Mouse (Mus musculus): ENCODE data around the gene Iffo2.

The Iffo2 gene

DNA sequence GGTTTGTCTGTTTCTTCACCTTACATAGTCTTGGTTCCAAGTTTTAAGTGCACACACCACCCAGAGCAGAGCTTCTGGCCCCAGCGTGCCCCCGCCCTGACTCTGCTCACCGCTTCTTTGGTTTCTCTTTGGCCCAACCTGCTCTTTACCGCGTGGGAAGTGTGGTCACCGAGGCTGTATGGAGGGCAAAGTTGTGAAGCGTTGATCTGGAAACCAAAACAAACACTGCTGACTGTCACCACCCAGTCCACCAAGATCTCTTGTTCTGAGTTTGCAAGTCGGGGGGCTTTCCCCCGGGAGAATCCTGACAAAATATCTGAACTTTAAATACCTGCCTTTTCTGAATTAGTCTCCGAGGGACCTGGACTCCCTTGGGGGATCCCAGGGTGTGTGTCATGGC lies 48.7 kb downstream of the Iffo2 start:
- in situ Hi-C loops (cut with MboI; ENCODE audit: unreplicated experiment in 2 of 2), result no loop called here

DNA sequence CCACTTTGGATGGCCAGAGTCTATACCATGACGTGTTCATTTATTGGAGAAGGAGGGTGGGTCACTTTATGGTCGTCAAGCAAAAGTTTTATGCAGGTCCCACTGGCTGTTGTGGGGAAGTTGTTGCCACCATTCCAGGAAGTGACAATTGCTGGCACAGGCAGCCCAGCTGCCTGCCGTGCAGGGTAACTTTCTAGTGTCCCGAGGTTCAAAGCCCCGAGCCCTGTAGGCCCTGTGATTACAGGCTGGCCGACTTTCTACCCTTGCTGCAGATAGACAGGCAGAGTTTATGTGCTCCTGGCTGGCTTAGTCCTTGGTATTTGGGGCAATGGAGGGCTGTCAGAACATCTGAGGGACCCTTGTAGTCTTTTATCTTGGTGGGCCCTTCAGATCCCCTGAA lies 49.1 kb downstream of the Iffo2 start:
- in situ Hi-C loops (cut with MboI; ENCODE audit: unreplicated experiment in 2 of 2), result no loop called here

DNA sequence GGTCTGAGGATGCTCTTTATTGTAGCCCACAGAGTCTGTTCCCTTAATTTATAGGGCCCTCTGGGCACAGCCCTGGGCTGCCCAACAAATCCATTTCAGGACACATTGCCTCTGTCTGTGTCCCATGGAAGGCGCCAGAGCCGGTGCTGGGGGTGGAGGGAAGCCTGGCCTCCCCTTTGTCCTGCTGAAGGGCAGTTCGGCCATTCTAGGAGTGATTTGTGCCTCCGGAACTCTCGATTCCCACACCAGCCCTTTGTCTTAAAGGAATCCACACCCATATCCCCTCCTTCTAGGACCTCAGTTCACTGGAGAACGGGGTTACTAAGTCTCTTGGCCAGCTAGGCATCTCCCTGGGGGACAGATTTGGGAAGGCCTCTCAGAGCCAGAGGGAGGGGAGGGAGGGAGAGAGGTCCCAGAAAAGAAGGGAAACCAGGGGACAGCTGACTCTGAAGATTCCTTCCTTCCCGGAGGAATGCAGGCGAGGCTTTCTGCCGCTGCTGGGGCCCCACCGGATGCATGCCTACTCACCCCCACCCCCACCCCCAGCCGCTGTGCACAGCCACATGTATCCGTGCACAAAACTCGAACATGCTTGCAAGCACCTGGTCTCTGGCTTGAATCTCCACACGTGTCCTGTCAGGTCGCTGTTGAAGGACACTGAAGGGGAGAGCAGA lies 50.5 kb downstream of the Iffo2 start:
- in situ Hi-C loops (cut with MboI; ENCODE audit: unreplicated experiment in 2 of 2), result no loop called here

DNA sequence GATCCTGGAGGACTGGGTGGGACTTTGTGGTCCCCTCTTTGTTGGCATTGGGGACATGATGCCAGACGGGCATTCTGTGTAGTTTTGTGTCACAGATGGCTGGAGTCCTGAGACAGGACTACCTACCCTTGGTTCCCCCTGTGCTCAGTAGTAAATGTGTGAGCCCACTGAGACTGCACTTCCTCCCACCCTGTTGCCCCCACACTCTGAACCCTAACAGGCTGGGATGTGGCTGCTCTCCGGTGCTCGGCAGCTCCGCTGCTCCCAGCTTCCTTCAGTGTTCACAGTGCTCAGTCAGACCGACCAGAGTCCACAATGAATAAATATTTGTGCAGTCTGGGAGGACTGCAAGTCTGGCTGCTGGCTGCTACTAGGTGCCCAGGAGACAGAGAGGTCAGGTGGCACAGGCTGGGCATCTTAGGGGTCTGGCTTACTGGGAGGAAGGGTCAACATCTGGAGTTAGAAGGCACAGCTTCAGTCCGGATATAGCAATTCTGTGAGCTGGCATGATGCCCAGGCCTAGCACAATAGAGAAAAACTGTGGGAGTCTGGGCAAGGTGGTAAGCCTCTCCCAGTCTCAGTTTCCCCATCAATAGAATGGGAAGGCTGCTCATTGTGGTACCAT lies 51.2 kb downstream of the Iffo2 start:
- in situ Hi-C loops (cut with MboI; ENCODE audit: unreplicated experiment in 2 of 2), result no loop called here

DNA sequence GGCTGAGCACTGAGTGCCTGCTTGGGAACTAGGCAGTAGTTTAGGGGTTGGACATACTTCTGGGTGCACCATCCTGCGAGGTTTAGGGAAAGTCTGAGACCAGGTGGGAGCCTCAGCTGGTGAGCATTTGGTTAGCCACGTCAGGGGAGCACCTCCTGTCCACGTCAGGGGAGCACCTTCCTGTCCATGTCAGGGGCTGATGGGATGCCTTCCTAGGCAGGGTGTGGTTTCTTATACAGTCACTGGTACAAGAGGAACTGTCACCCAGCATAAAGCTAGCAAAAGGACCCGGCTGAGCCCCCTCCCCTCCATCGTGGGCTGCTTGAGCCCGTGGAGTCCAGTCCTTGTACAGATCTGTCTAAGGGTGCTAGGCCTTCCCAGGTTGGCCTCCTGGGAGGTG lies 52.0 kb downstream of the Iffo2 start:
- in situ Hi-C loops (cut with MboI; ENCODE audit: unreplicated experiment in 2 of 2), result no loop called here

DNA sequence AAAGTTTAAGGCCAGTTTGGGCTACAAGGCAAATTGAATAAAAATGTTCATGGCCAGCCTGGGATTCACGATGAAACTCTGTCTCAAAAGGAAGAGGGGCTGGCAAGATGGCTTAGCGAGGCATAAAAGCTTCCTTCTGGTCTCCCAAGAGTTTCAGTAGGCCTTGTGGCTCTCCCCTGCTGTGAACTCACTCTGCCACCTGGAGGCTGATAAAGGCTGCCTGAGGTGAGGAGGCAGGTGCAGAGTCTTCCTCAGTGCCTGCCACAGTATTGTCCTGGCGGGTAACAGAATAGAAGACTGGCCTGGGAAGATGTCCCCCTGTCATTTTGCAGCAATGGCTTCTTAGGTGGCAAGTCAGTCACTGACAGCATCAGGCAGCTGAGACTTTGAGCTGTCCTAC lies 52.6 kb downstream of the Iffo2 start:
- in situ Hi-C loops (cut with MboI; ENCODE audit: unreplicated experiment in 2 of 2), result no loop called here

DNA sequence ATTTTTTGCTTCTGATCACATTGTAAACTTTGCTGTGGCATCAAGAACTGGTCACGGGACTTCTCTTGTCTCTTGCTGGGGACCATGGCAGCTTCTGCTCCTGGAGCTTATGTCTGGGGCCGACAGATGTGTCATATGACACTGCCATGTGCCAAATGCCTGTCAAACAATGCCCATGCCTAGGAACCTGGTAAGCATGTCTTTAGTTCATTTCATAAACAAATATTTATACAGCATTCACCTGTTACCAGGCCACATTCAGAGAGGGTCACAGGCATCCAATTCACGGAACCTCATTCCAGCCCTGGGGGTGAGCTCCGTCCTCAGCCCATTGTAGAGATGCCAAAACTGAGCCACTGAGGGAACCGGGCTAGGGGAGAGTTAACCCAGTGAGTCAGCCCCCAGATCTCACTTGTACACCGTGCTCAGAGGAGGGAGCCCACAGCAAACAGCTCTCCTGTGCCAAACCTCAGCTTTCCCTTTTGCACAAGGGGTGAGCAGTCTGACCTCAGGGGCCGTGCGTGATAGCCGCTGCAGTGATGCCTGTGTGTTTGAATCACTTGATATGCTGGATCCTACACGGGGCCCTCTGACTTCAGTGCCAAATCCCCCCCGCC lies 53.4 kb downstream of the Iffo2 start:
- in situ Hi-C loops (cut with MboI; ENCODE audit: unreplicated experiment in 2 of 2), result no loop called here

DNA sequence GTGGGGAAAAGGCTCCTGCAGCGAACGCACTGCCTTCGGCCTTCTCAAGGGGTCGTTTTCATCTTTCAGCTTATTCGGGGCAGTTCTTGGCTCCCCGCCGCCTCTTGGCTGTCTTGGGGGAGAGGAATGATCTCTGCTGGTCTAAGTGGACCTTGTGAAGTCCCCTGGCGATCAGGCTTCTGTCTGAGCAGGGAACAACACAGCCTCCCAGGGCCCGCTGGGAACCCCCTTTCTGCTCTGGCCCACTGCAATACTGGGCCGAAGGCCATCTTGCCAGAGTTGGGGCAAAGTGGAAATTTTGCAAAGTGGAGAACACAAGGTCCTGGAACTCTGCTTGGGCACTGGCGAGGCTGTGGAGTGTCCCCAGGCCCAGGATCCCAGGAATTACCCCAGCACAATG lies 54.4 kb downstream of the Iffo2 start:
- in situ Hi-C loops (cut with MboI; ENCODE audit: unreplicated experiment in 2 of 2), result no loop called here

DNA sequence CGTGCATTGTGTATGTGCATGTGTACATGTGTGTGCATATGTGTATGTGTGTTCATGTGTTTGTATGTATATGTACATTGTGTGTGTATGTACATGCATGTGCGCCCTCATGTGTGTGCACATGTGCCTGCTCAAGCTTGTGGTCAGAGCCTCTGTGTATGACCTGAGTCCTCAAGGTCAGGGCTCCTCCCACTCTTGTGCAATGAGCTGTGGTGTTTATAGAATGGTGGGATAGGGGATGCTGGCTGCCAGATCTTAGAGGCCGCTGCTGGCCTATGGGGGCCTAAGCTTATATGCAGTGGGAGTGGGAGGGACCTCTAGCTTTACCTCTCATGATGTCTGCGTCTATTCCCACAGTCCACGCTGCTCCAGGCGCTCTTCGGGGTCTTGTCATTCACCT lies 55.4 kb downstream of the Iffo2 start:
- in situ Hi-C loops (cut with MboI; ENCODE audit: unreplicated experiment in 2 of 2), result no loop called here

DNA sequence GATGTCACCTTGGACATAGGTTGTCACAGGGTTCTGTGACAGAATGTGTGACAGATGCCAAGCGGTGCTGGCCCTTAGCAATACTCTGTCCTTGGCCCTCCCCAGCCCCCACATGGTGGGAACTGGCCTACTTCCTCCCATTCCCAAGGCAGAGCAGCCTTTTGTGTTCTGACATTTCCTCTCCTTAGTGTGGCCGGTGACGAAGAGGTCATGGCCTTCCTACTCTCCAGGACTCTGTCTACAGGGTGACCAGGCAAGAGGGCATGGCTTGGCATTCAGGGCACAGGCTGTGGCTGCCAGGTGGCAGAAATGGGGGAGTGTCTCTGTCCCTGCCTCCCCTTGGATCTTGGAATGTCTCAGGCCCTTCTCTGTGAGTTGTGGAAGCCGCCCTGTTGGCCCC lies 57.0 kb downstream of the Iffo2 start:
- in situ Hi-C loops (cut with MboI; ENCODE audit: unreplicated experiment in 2 of 2), result no loop called here

DNA sequence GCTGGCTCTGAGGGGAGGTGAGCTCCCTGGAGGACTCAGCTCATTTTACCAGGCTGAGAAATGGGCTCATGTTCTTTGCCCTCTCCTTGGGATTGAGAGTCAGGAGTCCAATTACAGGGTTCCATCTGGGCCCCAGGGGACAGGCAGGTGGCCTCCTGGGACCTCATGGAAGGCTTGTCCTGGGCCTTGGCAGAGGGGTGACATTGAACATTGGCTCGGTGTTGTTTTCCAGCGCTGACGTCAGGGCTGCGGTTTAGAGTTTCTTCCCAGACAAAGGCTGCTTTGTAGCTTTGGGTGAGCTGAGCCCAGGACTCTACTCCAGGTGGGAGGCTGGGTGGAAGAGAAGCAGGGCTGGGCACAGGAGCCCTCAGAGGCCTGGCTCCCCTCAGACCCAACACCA lies 57.4 kb downstream of the Iffo2 start:
- in situ Hi-C loops (cut with MboI; ENCODE audit: unreplicated experiment in 2 of 2), result no loop called here

DNA sequence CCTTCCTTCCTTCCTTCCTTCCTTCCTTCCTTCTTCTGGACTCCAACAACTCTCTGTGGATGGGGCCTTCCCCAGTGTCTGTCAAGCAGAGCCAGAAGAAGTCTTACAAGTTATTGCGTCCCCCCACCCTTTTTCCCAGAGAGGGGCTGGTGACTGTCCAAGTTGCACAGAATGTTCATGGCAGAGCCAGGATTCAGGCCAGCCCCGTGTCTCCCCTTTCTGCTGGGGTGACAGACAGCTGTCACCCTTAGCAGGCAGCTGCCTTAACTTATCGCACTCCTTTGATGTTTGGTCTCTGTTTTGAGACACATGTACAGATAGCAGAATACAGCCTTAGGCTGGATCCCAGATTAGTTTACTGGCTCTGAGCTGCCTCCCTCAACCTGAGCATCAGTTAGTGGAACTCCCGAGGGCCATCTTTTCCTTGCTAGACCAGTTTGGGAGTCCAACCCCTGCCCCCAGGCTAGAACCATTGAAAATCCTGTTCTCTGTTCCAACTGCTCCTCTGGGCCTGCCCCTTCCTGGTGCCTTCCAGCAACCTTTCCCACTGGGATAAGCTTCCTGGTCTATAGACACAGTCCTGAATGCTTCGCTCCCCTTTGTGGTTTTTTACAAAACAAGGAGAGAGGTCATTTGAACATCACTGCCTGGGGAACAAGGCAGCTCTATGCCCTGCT lies 59.1 kb downstream of the Iffo2 start:
- in situ Hi-C loops (cut with MboI; ENCODE audit: unreplicated experiment in 2 of 2), result no loop called here

DNA sequence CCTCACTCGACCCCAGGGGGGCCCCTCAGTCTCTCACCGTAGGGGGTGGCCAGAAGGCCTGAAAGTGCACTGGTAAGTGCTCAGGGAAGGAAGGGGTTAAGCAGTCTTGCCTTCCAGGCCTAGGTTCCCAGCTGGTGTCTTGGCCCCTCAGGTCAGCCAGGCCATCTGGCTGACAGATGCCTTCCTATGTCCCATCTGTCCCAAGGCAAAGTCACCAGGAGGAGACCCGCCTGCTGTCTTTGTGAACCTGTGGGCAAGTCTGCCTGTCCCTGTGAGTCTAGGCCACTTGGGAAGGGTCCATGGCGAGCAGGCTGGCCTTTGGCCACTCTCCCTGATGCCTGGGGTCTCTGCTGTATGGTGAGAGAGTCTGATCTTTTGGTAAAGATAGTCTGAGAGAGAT lies 60.1 kb downstream of the Iffo2 start:
- in situ Hi-C loops (cut with MboI; ENCODE audit: unreplicated experiment in 2 of 2), result no loop called here

DNA sequence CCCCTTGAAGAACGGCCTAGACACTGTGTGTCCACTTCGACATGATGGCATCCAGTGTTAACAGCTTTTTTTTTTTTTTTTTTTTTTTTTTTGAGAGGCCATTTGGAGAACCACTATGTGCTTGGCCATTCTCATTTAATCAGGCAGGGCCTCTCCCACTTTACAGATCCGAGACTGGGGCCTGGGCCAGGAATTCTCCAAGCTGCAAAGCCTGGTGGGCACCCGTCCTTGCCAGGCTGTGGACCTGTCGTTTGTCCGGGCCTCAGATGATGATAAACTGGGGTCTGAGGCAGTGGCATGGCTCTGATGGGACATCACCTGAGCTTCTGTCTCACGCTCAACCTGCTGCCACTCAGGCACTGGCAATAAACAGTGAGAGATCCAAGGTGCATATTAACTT lies 62.5 kb downstream of the Iffo2 start:
- in situ Hi-C loops (cut with MboI; ENCODE audit: unreplicated experiment in 2 of 2), result no loop called here

DNA sequence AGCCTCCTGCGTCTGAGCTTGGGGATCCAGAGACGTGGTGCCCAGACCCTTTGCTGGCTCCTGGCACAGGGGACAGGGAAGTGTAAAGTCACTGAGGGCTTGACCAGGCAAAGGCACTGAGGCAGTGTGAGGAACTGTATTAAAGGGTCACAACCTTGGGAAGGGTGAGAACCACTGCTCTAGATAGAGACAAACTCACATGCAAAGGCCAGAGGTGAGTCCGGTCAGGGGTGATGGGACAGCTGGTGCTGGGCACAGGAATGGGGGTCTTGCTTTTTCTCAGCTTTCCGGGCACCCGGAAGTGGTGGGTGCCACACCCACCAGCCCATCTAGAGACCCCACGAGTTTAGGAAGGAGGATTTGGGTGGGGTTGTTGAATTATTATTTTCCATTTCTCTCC lies 63.0 kb downstream of the Iffo2 start:
- in situ Hi-C loops (cut with MboI; ENCODE audit: unreplicated experiment in 2 of 2), result no loop called here

DNA sequence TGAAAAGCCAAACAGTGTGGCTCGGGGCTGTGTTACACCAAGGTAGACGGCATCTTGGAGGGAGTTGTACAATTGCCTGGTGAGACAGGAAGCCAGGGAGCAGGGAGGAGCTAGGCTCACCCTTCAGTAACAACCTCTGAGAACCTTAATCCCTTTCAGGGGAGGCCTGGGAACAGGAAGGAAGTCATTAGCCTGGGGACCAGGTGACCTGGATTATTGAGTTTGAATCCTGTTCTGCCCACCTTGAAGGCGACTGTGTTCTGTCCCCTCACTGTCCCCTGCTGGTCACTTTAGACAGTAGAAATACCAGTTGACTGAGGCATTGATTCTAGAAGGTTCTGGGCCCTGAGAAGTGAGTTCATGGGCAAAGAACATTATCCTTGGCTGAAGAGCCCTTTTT lies 63.7 kb downstream of the Iffo2 start:
- in situ Hi-C loops (cut with MboI; ENCODE audit: unreplicated experiment in 2 of 2), result no loop called here

DNA sequence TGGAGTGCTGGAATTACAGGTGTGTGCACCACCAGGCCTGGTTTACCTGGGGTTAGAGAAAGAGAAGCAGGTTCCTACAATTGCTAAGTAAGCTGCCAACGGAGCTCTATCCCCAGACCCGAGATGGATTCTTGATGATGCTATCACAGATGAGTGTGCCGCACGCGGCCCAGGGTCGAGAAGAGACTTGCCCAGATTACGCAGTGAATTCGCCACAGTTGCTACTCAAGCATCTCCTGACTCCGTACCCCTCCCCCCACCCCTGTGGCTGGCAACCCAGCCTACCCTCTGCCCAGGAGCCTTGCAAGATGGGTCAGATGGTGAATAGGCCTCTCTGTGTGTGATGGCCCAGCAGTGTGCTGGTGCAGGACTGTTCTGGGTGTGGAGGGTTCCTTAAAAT lies 66.4 kb downstream of the Iffo2 start:
- in situ Hi-C loops (cut with MboI; ENCODE audit: unreplicated experiment in 2 of 2), result no loop called here

DNA sequence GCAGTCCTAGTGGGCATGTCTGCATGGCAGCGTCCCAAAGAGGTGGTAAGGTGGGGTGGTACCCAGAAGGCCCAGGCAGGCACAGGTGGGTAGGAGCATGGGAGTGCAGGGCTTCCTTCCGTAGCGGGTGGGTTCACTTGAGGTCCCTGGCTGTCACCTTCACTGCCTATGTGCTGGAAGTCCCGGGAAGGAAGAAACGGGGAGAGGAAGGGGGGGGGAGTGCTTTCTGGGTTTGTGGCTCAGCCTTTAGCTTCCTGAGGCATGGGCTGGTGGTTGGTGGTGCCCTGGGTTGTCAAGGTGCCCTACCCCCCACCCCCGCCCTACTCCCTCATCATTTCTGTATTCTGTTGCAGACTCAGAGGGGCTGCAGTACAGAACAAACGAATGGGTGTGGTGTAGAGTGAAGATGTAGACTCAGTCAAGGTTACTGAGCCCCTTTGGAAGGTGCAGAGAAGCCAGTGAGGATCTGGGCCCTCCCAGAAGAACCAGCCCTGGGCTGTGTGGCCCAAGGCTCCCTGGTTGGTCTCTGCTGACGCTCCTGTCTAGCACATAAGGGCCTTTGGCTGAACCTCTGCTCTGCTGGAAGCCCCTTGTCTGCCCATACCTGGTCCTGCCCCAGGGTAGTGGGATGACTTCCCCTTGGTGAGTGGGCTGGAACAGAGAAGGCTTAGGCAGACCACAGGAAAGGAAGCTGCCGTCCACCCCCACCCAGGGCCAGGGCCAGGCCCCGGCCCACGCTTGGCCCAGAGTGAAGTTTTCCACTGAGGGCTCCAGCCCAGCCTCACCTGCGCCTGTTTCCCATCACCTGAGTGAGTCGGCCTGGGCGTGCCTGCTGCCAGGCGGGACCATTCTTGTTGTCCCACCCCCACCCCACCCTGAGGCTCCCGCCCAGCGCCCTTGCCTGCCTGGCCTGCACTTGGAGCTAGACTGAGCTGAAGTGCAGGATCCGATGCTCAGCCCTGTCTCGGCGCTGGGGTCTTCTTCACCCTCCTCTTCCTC lies 67.2 kb downstream of the Iffo2 start:
- in situ Hi-C loops (cut with MboI; ENCODE audit: unreplicated experiment in 2 of 2), result no loop called here

DNA sequence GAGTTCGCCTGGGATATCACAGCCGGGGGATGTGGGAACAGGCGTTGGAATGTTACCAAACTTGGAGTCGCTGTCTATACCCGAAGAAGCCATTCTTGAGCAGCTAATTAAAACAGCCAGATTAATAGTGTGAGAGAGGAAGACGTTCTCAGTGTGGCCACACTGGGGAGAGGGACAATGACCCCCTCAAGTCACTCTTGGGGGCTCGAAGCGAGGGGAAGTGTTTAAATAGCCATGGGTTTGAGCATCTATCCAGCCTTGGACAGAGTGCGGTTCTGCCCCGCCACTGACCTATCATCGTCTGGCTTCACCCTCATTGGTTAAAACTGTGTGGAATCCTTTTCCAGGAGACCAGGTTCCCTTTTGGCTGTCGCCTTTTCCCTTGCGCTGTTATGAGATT lies 68.0 kb downstream of the Iffo2 start:
- in situ Hi-C loops (cut with MboI; ENCODE audit: unreplicated experiment in 2 of 2), result no loop called here

DNA sequence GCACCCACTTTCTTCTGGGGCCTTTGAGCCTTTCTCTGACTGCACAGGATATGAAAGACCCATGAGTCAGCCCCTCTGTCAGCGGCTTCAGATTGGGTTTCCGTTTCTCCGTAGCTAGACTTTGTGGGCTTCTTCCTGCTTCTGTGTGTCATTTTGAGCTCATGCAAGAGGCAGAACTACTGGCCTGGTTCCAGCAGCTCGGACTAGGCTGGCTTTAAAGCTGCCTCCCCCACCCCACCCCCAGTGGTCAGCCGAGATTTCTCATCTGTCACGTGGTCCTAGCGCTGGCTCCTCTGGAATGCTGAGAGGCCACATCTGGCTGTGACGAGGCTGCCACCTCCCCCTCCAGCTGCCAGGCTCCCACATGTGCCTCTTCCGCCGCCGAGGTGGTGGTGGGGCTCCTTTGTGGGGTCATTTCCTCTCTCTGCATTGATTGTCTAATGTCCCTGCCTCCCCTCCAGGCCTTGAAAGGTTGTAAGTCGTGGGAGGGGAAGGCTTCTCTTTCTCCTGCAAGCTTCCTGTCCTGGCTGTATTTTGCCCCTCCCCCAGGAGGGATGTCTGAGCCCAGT lies 68.7 kb downstream of the Iffo2 start:
- in situ Hi-C loops (cut with MboI; ENCODE audit: unreplicated experiment in 2 of 2), result no loop called here
